Mouse (Mus musculus) cerebellum, adult 2 months (tissue): ENCODE data around the gene Lpar5. TPM values are rescaled to one million over a fixed set of nuclear protein-coding genes. Genes with fewer than 3 reads are reported as not detected.
A peak's percentile ranks its signal among the peaks of the same experiment; 100 is the strongest.

Source experiments
- DNase-seq, 2 experiments: peaks; one replicate each; pipeline ENCODE4 v3.0.0; 2021
- H3K27ac ChIP-seq: fragments of 200-500 bp; 2 replicates; pipeline ENCODE4 v1.5.1; 2012; ENCODE audit warnings: low read length, control low read depth, inconsistent platforms; ENCODE audit not compliant: insufficient read depth
- H3K27me3 ChIP-seq: fragments of 200-500 bp; 2 replicates; pipeline ENCODE4 v1.6.1; 2012; ENCODE audit warnings: inconsistent platforms, mild to moderate bottlenecking, low read length, moderate library complexity; ENCODE audit not compliant: control insufficient read depth, insufficient read depth
- H3K4me1 ChIP-seq: fragments of 200-500 bp; 2 replicates; pipeline ENCODE4 v1.6.1; 2011; ENCODE audit warnings: low read length; ENCODE audit not compliant: control insufficient read depth, insufficient read depth
- H3K4me3 ChIP-seq: fragments of 200-500 bp; replicated peaks from 2 replicates; pipeline ENCODE3; 2011; ENCODE audit warnings: mild to moderate bottlenecking, low read depth, low read length, control low read depth; ENCODE audit not compliant: insufficient read depth
- CTCF ChIP-seq: fragments of 200-500 bp; IDR thresholded peaks from 2 replicates; pipeline ENCODE4 v1.5.1; 2011; ENCODE audit warnings: low read depth, mild to moderate bottlenecking, control low read depth, low read length, moderate library complexity, borderline replicate concordance; ENCODE audit not compliant: insufficient read depth
- POLR2A ChIP-seq: fragments of 200-500 bp; IDR thresholded peaks from 2 replicates; pipeline ENCODE4 v1.6.1; 2011; ENCODE audit warnings: low read length, control low read depth, borderline replicate concordance; ENCODE audit not compliant: insufficient read depth
- WGBS: fragments of 180-500 bp; shearing (Covaris S2); methylation state at CpG from one replicate; pipeline ENCODE4 v1.1.7; 2018; 5-methylcytosine and 5-hydroxymethylcytosine counted together
- polyA plus RNA-seq: library from polyadenylated mRNA; depleted of rRNA; stranded (reverse); fragments of >200 nt; gene quantifications from 2 replicates; pipeline ENCODE4 v1.2.3, GENCODE M21; 2012

The Lpar5 gene
- polyA plus RNA-seq, 1 experiment = 0.84 TPM

DNA sequence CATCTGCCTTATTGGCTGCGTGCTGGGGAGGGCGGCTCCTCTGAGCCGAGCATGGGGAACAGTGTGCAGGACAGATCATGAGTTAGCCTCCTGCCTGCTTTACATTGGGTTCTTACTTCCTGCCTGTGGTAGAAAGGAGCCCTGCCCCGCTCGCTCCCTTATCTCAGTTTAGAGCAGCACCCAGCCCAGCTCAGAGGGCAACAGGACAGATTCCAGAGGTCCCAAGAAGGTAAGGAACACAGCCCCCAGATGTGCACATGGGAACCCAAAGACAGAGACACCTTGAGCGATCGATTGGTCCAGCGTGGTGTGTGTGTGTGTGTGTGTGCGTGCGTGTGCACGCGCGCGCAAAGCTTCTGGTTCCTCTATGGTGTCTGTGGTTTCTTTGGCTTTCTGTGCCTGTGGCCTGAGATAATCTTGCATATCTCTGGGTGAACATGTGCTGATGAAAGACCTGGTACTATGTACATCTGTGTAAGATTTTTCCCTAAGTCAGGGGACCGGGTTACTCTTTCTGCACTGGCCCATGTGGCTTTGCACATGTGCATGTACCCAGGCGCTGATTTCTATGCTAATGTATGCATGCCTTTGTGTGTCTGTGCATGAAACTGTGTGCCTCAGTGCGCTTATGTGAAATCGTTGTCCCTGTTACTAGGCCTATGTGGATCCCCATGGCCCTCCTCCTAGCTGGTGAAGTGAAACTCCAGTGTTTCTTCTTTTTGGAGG is 3.6 kb downstream of the Lpar5 start:
- Histone ChIP-seq H3K4me3 (no peak overlapping the region), H3K4me1 (peaks cover 13% of the 10 kb centered on the region; the same call in 1 of the 2 replicates), H3K27ac (peak overlapping the region; percentile 77), H3K27me3 (no peaks in the 10 kb centered on the region)
- WGBS = 63% methylated on average over 18 of the region's 18 CpGs
- no peak for DNase-seq
- TF ChIP-seq CTCF (no peak), POLR2A (no peak)

DNA sequence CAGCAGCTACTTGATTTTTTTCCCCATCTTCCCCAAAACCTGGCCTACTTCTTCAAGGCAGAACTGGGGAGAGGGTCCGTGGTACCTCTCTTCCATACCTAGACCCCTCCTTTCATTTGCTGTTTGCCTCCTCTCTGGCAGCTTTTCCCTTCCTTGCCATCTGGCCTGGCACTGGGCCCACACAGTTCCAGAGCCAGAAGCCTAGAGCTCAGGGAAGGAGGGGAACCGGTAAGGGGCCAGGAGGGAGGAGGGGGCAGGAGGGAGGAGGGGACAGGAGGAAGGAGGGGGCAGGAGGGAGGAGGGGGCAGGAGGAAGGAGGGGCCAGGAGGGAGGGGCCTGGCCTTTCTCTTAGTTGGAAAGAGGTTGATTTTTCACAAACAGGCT is 4.2 kb downstream of the Lpar5 start:
- peak overlapping the region; percentile 77 for H3K27ac ChIP-seq

DNA sequence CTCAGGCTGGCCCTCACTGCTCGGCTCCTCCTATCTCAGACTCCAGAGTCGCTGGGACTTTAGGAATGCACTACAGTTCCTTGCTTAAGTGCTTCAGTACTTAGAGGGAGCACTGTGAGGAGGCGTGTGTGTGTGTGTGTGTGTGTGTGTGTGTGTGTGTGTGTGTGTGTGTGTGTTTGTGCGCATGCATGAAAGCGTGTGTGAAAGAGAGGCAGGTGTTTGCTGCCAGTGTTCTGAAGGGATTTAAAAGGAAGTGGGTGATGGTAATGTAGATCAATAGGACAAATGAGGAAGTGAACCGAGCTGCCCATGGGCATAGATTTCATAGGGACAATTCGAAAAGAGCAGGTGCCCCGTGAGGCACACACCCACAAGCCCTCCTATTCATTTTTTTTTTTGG is 6.1 kb downstream of the Lpar5 start:
- no peaks in the 10 kb centered on the region for H3K27me3 ChIP-seq
- peaks cover 13% of the 10 kb centered on the region; the same call in 1 of the 2 replicates for H3K4me1 ChIP-seq
- TF ChIP-seq POLR2A = no peak
- no peak for TF ChIP-seq CTCF
- 71% methylated on average over 8 of the region's 8 CpGs for WGBS
- no peak overlapping the region for H3K27ac ChIP-seq
- no peak overlapping the region for H3K4me3 ChIP-seq
- no peak for DNase-seq

More for the DNA sequence above, 4.2 kb downstream of the Lpar5 start:
- 4% methylated on average over 2 of the region's 2 CpGs for WGBS
- H3K27me3 ChIP-seq = no peaks in the 10 kb centered on the region
- peaks cover 13% of the 10 kb centered on the region; the same call in 1 of the 2 replicates for H3K4me1 ChIP-seq
- no peak overlapping the region for H3K4me3 ChIP-seq
- TF ChIP-seq CTCF (no peak), POLR2A (no peak)
- DNase-seq = peak; percentile 90 to 92

DNA sequence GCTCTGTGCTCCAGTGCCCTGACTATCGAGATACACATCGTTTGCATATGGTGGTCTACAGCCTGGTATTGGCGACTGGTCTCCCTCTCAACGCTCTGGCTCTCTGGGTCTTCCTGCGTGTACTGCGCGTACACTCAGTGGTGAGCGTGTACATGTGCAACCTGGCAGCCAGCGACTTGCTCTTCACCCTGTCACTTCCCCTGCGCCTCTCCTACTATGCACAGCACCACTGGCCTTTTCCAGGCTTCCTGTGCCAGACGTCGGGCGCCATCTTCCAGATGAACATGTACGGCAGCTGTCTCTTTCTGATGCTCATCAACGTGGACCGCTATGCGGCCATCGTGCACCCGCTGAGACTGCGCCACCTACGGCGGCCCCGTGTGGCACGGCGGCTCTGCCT is 13.7 kb downstream of the Lpar5 start:
- Histone ChIP-seq H3K4me3 (peak overlapping the region; percentile 41), H3K27me3 (no peaks in the 10 kb centered on the region), H3K27ac (no peak overlapping the region), H3K4me1 (peaks cover 6% of the 10 kb centered on the region; the same call in 1 of the 2 replicates)
- TF ChIP-seq CTCF (no peak), POLR2A (no peak)
- 10% methylated on average over 25 of the region's 25 CpGs for WGBS
- no peak for DNase-seq

DNA sequence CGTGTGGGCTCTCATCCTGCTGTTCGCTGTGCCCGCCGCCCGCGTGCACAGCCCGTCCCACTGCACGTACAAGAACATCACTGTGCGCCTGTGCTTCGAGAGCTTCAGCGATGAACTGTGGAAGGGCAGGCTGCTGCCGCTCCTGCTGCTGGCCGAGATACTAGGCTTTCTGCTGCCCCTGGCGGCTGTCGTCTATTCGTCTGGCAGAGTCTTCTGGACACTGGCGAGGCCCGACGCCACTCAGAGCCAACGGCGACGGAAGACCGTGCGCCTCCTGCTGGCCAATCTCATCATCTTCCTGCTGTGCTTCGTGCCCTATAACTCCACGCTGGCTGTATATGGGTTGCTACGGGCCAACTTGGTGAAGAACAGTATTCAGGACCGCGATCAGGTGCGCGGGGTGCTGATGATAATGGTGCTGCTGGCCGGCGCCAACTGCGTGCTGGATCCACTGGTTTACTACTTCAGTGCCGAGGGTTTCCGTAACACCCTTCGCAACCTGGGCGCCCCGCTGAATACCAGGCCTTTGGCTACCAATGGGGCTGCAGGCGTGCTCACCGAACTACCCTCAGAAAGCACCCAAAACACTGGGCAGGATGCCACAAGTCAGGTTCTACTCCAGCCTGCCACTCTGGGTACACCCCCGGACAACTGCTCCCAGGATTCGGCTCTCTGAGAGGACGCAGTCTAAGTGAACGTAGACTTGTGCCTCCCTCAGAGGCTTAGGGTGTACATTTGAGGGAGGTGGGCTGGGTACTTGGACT is 14.3 kb downstream of the Lpar5 start:
- peak; percentile 79 to 86 for DNase-seq
- H3K4me1 ChIP-seq = peaks cover 6% of the 10 kb centered on the region; the same call in 1 of the 2 replicates
- H3K27me3 ChIP-seq = no peaks in the 10 kb centered on the region
- peak overlapping the region; percentile 41 for H3K4me3 ChIP-seq
- TF ChIP-seq POLR2A (peak; percentile 49; the same call in 1 of the 2 replicates), CTCF (peak; percentile 80)
- WGBS = 13% methylated on average over 45 of the region's 45 CpGs
- H3K27ac ChIP-seq = no peak overlapping the region

DNA sequence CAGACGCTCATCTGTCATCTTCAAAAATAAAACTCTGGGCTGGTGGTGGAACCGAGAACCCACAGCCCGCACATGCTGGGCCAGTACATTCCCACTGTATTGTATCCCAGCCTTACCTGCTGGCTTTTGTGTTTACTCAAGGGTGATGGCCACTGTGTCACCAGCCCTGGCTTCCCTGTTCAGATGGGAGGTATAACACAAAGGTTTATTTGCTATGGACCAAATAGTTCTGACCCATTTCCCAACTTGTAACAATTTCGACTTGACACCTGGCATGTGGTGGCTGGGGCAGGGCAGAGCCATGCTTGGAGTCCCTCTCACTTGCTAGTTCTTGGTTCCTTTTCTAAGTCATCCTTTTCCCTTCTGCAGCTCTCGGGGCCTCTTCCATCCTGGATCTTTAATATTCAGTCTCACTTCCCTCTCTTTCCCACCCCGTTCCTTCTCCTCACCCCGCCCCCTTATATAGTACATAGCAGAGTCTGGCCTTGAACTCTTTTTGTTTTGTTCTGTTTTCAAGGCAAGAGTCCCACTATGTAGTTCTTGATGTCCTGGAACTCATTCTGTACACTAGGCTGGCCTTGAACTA is 15.2 kb downstream of the Lpar5 start:
- no peak for DNase-seq
- Histone ChIP-seq H3K27me3 (no peaks in the 10 kb centered on the region), H3K4me1 (peaks cover 6% of the 10 kb centered on the region; the same call in 1 of the 2 replicates), H3K27ac (no peak overlapping the region), H3K4me3 (no peak overlapping the region)
- WGBS = 90% methylated on average over 7 of the region's 7 CpGs
- TF ChIP-seq CTCF (no peak), POLR2A (no peak)

DNA sequence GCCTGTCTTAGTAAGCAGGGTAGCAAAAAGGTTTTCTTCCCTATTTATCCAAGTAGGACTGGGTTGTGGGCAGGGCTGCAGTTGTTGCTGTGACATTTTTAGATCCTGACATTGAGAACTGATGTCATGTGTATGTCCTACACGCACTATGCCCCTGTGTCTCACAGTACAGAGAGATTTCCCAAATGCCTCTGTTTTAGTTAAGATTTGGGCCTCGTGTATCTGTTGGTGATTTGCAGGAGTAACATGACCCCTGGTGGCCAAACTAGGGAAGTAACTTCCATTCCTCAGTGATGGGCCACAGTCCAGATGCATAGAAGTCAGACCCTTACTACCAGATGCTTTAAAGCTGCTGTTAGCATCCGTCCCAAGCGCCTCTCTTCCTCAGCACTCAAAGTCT is 16.7 kb downstream of the Lpar5 start:
- peak; percentile 83 for TF ChIP-seq CTCF
- no peak for TF ChIP-seq POLR2A
- WGBS = 4% methylated on average over 4 of the region's 4 CpGs
- Histone ChIP-seq H3K4me1 (peaks cover 13% of the 10 kb centered on the region), H3K27ac (no peak overlapping the region), H3K4me3 (no peak overlapping the region), H3K27me3 (no peaks in the 10 kb centered on the region)
- DNase-seq = peak; percentile 70
